Mouse (Mus musculus) forelimb bud, embryonic 11.5 days (tissue): ENCODE measurements around the gene Fem1a.

Experiments used
- DNase-seq: peaks from one replicate; pipeline ENCODE4 v3.0.0-alpha.2; 2012; ENCODE audit warnings: low read depth, low spot score

Gene Fem1a

DNA sequence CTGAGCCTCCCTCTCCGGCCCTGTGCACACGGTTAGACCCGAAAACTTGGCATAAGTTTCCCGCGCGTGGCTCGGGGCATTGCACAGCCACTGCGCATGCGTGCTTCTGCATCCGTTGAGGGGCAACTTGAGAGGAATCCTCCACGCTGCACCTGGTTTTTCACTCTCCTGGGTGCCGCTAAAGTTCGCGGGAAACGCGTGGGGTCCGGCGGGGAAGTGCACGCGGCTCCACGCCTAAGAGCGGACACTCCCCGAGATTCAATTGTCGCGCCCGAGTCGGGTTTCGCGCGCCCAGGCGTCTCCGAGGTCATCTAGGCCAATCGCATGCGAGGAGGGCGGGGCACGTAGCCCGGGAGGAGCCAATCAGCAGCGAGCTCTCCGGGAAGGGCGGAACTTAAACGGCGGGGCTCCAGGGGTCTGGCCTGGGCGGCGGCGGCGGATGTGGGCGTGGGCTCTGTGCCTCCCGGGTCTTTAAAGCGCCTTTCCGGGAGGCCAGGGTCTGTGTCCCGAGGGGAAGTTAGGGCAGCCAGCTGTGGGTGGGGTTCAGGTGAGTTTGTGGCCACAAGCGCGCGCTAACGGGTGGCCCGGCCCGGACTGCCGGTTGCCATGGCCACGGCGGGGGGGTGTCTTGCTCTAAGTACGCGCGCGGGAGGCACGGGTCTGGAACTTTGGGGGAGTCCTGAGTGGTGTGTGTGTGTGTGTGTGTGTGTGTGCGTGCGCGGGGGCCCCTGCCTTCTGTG lies 47.4 kb downstream of the Fem1a start:
- DNase-seq: peak; percentile 97

DNA sequence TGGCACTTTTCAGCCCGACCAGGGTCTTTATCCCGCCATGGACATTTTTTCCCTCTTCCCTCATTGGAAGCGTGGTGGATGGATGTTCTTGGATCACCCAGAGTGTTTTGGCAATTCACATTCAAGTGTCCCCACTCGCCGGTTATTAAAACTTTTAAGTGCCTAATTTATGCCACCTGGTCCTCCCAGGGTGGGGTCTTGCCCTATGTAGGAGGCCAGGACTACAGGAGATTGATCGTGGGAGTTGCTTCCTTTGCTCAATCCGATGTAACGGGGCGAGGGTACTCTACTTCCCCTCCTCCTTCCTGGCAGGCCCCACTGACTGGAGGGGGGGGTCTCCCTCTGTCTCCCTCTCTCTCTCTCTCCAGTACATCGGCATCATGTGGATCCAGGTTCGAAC lies 48.1 kb downstream of the Fem1a start:
- DNase-seq: no peak

- DNase-seq: no peak
These were observed 48.5 kb downstream of the Fem1a start for GRCm38 (mm10) chr17:56305156-56305555.

DNA sequence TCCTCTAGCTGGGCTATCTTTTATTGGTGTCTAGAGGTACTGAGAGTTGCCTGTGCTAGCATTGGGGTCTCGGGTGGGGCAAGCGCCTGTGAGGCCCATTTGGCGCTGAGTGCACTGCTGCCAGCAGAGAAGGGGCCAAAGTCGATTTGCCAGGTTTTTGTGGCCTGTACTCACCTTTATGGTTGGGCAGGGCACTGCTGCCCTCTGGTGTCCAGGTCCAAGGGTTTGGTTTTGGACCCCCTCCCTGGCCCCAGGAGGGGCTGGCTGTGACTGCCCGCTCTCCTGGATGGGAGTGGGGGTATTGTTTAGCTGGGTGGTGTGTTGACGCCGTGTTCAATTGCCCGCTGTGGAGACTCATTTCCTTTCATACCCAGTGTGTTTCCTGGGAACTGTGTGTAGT lies 49.2 kb downstream of the Fem1a start:
- no peak for DNase-seq

DNA sequence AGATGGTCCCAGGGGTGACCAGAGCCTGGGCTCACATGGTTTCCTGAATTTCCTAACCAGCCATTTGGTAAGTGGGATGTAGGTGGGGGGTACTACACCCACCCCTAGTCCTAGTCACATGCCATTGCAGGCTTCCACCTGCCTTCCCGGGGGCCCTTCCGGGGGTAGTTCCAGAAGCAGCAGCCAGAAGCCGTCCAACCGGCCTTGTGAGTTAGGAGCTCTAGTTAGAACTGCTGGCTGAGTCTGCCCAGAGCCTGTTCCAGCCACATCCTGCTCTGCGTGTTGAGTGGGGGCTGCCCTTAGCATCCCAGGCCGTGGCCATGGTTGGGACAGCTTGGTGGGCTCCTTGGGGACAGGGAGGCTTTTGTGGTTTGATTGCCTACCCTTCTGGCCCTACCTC lies 51.5 kb downstream of the Fem1a start:
- no peak for DNase-seq

- no peak for DNase-seq
These were observed 52.8 kb downstream of the Fem1a start for GRCm38 (mm10) chr17:56309191-56309945.
